Mouse (Mus musculus) 3T3-L1 (cell line): ENCODE measurements at regions not wholly inside any gene's neighbourhood (a gene's known extent, or its start where the extent isn't known, plus 50 kb on each side); places are given as distances from the start of the nearest gene placed in this dataset.

Source experiments
- DNase-seq: peaks from one replicate; pipeline ENCODE4 v3.0.0-alpha.2; 2015; ENCODE audit warnings: low read depth, low spot score

GRCm38 (mm10) chr8:12073311-12073999 lies 205.2 kb upstream of the A230072I06Rik start:
- DNase-seq: peak; percentile 85

- no peak for DNase-seq
Observed at GRCm38 (mm10) chr8:12075943-12076342, 202.7 kb upstream of the A230072I06Rik start.

- DNase-seq: no peak
Observed at GRCm38 (mm10) chr8:12076811-12077375, 201.7 kb upstream of the A230072I06Rik start.

DNA sequence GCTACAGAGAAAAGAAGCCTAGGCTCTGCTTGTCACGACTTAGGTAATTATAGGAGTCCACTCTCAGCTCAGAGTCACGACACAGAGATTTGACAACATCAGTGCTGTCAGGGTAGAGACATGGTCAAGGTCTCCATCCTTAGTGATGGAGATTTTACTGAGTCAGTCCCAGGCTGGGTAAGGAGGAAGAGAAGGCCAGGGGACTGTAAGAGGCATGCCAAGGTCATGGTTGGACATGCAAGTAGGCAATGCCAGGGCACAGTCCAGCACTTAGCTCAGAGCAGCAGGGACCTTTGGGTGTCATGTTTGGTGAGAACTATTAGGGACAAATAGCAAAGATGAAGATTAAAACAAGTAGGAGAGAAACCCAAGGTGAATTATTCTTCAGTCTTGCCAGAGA lies 200.7 kb upstream of the A230072I06Rik start:
- no peak for DNase-seq

- no peak for DNase-seq
Observed at GRCm38 (mm10) chr8:12078679-12079566, 199.7 kb upstream of the A230072I06Rik start.

- DNase-seq: no peak
Observed at GRCm38 (mm10) chr8:12081536-12081935, 197.1 kb upstream of the A230072I06Rik start.

GRCm38 (mm10) chr8:12087192-12087800 lies 191.3 kb upstream of the A230072I06Rik start:
- DNase-seq: no peak

GRCm38 (mm10) chr8:12100145-12100544 lies 178.5 kb upstream of the A230072I06Rik start:
- DNase-seq: no peak

DNA sequence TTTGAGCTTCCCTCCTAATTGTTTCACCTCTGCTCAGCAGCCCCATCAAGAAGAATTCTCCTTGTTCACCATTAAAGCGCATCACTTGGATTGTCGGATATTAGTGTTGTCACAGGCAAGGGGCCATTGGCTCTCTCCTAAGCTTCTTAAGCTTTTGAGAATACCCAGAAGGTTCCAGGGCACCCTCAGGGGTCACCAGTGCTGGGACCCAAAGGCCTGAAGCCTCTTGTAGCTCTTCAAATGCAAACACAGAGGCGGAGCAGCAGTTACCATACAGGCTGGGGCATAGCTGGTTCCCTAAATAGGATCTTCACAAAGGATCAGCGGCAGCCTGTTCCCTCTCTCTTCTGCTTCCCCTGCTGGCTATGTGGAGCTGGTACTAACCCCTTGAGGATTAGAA lies 175.3 kb upstream of the A230072I06Rik start:
- no peak for DNase-seq

GRCm38 (mm10) chr8:12105106-12105901 lies 173.3 kb upstream of the A230072I06Rik start:
- no peak for DNase-seq

- DNase-seq: no peak
Observed at GRCm38 (mm10) chr8:12108578-12108977, 170.0 kb upstream of the A230072I06Rik start.

GRCm38 (mm10) chr8:12111626-12112025 lies 167.0 kb upstream of the A230072I06Rik start:
- no peak for DNase-seq

DNA sequence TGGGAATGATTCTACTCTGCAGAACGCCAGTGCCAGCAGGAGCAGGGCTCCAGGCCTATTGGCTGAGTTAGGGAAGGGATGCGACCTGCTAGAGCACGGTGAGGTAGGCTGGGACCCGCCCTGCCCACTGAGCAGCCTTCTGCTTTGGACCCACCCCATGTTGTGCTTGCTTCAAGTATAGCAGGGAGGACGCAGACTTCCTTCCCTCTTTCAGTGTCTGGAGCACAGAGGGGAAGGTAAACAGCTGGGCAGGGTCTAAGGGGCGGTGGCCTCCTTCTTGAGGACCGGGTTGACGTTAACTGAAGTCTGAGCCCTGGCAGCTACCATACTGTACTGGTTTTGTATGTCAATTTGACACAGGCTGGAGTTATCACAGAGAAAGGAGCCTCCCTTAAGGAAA lies 165.6 kb upstream of the A230072I06Rik start:
- DNase-seq: no peak

DNA sequence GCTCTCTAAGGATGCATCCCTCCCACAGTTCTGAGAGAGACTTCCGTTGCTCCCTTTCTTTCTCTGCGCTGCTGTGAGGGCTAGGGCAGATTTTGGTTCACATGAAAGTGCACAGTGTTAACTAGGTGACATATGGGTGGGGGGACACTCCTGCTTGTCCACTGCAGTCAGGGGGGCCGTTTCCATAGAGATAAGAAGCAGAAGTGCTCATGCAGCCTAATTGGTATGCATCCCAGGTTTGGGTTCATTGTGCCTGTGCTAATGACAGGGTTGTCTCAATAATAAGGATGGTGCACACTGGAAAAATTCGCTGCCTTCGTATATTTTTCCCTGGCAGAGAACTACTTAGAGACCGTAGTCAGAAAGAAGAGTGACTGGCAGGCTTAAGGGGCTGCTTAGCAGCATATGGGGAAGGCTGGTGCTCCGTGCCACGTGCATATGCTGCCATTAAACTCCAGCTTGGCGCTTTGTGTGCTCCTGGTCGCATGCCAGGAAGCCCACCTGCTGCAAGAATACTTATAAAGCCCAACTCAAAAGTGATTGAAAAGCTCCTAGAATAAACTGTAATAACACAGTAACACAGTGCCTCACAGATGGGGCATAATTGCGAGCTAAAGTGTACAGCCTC lies 152.1 kb upstream of the A230072I06Rik start:
- no peak for DNase-seq

GRCm38 (mm10) chr8:12127106-12127800 lies 151.4 kb upstream of the A230072I06Rik start:
- DNase-seq: no peak

DNA sequence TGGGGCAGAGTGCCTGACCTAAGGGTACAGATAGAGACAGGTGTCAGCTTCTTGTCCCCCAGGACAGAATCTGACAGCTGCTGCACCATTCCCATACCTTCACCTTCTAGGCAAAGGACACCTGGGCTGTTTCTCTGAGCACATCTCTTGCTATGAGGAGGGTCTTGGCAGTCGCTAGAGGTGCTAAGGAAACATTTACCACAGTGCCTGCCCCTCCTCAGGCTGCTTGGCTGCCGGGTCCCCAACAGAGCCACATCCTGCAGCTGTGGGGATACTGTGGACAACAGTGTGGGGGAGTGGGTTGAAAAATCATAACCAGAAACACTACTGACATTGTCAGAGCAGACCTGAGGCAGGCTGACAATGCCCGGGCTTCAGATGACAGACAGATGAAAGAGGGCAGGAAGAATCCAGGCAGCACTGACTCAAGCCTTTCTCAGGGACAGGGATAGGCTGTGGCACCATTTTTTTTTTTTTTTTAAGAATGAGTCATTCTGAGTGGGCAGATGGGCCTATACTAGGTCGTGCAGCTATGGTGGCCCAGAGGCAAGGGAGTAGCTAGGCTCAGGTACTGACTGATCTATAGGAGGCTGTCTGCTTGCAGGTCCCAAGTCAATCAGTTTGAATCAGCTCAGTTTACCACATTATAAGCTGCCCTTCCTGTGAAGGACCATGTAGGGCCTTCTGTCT lies 150.7 kb upstream of the A230072I06Rik start:
- peak; percentile 62 for DNase-seq

DNA sequence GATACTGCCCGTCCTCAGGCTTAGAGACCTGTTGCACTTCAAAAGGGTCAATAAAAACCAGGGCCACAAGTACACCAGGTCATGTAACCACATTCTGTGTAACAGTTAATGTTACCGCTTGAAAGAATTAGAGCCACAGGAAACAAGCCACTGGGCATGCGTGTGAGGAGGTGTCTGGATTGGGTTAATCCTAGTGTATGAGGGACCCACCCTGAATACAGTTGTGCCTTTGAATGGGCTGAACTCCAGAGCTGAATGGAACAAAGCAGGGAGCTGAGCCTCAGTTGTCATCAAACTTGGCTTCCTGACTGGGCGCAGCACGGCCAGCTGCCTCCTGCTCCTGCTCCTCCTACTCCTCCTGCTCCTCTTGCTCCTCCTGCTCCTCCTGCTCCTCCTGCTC lies 148.0 kb upstream of the A230072I06Rik start:
- peak; percentile 55 for DNase-seq

- peak; percentile 18 for DNase-seq
Observed at GRCm38 (mm10) chr8:12134200-12134599, 144.4 kb upstream of the A230072I06Rik start.

DNA sequence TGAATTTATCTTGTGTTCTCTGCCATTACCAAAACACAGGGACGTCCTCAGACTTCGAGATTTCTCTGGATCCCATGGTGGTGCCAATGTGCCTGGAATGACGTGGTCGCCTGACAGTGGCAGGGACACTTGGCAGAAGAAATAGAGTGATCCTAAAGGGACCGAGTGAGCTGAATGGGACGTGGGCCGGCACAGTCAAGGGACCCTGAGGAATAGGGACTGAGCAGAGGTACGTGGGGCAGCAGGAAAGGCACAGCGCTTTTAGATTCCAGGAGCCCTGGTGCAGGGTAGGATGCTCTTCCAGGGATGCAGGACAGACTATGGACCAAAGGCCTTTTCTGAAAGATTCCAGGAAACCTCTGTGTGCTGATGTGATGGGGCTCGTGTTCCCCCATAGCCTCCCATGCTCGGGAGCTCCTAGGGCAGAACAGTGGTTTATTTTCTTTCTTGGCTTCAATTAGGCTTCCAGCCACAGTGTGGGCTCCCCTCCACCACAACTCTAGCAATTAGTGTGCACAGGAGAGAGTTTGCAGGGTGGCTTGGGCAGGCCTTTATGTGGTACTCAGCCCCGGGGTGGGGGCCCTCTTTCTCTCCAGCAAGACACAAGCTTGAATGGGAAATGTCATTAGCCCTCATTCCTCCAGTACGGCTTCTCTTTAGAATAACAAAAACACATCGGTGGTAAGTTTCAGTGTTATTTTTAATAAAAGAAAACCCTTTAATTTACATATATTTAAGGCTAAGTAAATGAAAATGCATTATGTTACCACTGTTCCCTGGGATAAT lies 143.0 kb upstream of the A230072I06Rik start:
- no peak for DNase-seq
